In the genomic region with DNA sequence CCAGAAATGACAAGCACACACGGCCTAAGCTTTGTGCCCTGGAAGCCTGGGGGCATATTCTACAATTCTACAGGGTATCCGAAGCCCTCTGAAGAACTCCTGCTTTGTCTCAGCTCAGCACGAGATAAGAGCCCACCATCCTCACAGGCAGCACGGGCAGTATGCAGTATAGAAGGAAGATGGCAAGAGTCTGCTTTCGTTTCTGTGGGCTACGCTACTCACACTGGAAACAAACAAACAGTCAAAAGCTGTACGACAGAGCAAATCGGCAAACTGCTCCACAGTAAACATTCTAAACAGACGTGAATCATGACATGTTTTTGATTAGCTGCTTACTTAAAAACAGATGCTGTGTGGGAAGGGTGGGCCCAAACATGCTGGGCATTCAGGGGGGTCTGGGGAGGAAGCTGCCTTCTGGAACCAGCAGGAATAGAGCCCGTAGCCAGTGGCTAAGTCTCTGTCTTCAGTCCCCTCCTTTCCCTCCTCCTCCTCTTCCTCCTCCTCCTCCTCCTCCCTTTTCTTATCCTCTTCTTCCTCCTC, we compare ENCODE assay signal across 17 mouse cellular contexts.
A peak's percentile ranks its signal among the peaks of the same experiment; 100 is the strongest.
DNase-seq lines count a peak whose midpoint lies in the region; ATAC-seq and TF ChIP-seq lines count a peak whose summit lies in the region.
"Had no signal": no experiment of that assay in that cellular context is flagged by ENCODE, and none has a peak within 500 bp of the region (broad histone marks: within the 10 kb centered on the region; RNA-seq: fewer than 3 reads in every experiment).

No protein-coding gene starts in this region.

- DNase-seq in hindbrain, postnatal 0 days (ENCODE audit: low spot score): no peak
- DNase-seq in hindbrain, embryonic 14.5 days (ENCODE audit: low spot score): no peak
- DNase-seq in forelimb bud, embryonic 11.5 days (ENCODE audit: low read depth, low spot score): peak; percentile 55
- DNase-seq in thymus, adult 18-20 months: no peak
- DNase-seq in kidney, adult 8-10 months: no peak
- DNase-seq: adrenal gland, postnatal 25 days; cerebellum, adult 9-10 months; heart, adult 11 months; lung, adult 2 months had no signal

- no peak for TF ChIP-seq CTCF in hindbrain, postnatal 0 days (IDR thresholded peaks at IDR 0.05; ENCODE audit: low read depth)

- H3K4me1 ChIP-seq in hindbrain, postnatal 0 days (ENCODE audit: insufficient read depth, low read length): no peaks in the 10 kb centered on the region
- no peaks in the 10 kb centered on the region for H3K4me1 ChIP-seq in hindbrain, embryonic 14.5 days (replicated peaks; ENCODE audit: control insufficient read depth, insufficient read depth, low read length)
- no peaks in the 10 kb centered on the region for H3K4me1 ChIP-seq in embryonic facial prominence, embryonic 12.5 days
- peaks cover 9% of the 10 kb centered on the region; the same call in 1 of the 2 replicates for H3K4me1 ChIP-seq in neural tube, embryonic 15.5 days
- H3K4me1 ChIP-seq: heart, embryonic 15.5 days; midbrain, embryonic 12.5 days had no signal

- 0 out of 2 replicates have a peak, but pooled peaks have one; percentile 18 for ATAC-seq in hindbrain, postnatal 0 days
- no peak for ATAC-seq in hindbrain, embryonic 14.5 days (ENCODE audit: low FRiP score)
- no peak for ATAC-seq in embryonic facial prominence, embryonic 12.5 days (ENCODE audit: insufficient number of reproducible peaks, insufficient read depth, low FRiP score, low TSS enrichment)
- no peak; the same call in 1 of the 2 replicates for ATAC-seq in neural tube, embryonic 15.5 days (ENCODE audit: low FRiP score)
- ATAC-seq: intestine, postnatal 0 days had no signal

- H3K36me3 ChIP-seq in hindbrain, postnatal 0 days (ENCODE audit: insufficient read depth, low read length): no peaks in the 10 kb centered on the region
- no peaks in the 10 kb centered on the region for H3K36me3 ChIP-seq in hindbrain, embryonic 14.5 days (replicated peaks; ENCODE audit: control insufficient read depth, insufficient read depth)
- H3K36me3 ChIP-seq in embryonic facial prominence, embryonic 12.5 days: no peaks in the 10 kb centered on the region
- no peaks in the 10 kb centered on the region for H3K36me3 ChIP-seq in neural tube, embryonic 15.5 days
- H3K36me3 ChIP-seq: heart, embryonic 15.5 days; midbrain, embryonic 12.5 days had no signal

- 44% methylated on average over 10 of the region's 10 CpGs for WGBS in hindbrain, postnatal 0 days
- WGBS in hindbrain, embryonic 14.5 days: 60% methylated on average over 10 of the region's 10 CpGs
- WGBS in embryonic facial prominence, embryonic 12.5 days: 28% methylated on average over 10 of the region's 10 CpGs
- 50% methylated on average over 10 of the region's 10 CpGs for whole genome bisulfite sequencing in neural tube, embryonic 15.5 days

- H3K9ac ChIP-seq in hindbrain, postnatal 0 days (replicated peaks; ENCODE audit: low read length): no peak overlapping the region
- H3K9ac ChIP-seq in hindbrain, embryonic 14.5 days: no peak overlapping the region
- no peak overlapping the region for H3K9ac ChIP-seq in embryonic facial prominence, embryonic 12.5 days
- no peak overlapping the region for H3K9ac ChIP-seq in neural tube, embryonic 15.5 days (replicated peaks)
- H3K9ac ChIP-seq: heart, embryonic 15.5 days; midbrain, embryonic 12.5 days had no signal

- H3K27ac ChIP-seq in hindbrain, postnatal 0 days: no peak overlapping the region
- H3K27ac ChIP-seq in hindbrain, embryonic 14.5 days: no peak overlapping the region
- no peak overlapping the region for H3K27ac ChIP-seq in embryonic facial prominence, embryonic 12.5 days
- peak overlapping the region; percentile 54 for H3K27ac ChIP-seq in neural tube, embryonic 15.5 days (replicated peaks)
- H3K27ac ChIP-seq: heart, embryonic 15.5 days; kidney, postnatal 0 days; macrophage; midbrain, embryonic 12.5 days had no signal

- H3K4me3 ChIP-seq in hindbrain, postnatal 0 days (ENCODE audit: low read length): no peak overlapping the region
- no peak overlapping the region for H3K4me3 ChIP-seq in hindbrain, embryonic 14.5 days (replicated peaks; ENCODE audit: low read length)
- no peak overlapping the region for H3K4me3 ChIP-seq in embryonic facial prominence, embryonic 12.5 days
- no peak overlapping the region for H3K4me3 ChIP-seq in neural tube, embryonic 15.5 days (replicated peaks)
- H3K4me3 ChIP-seq: heart, embryonic 15.5 days; midbrain, embryonic 12.5 days had no signal

- no peaks in the 10 kb centered on the region for H3K9me3 ChIP-seq in hindbrain, postnatal 0 days (ENCODE audit: low read length)
- no peaks in the 10 kb centered on the region for H3K9me3 ChIP-seq in hindbrain, embryonic 14.5 days (ENCODE audit: control insufficient read depth, low read length)
- no peaks in the 10 kb centered on the region for H3K9me3 ChIP-seq in embryonic facial prominence, embryonic 12.5 days
- no peaks in the 10 kb centered on the region for H3K9me3 ChIP-seq in neural tube, embryonic 15.5 days (replicated peaks)
- H3K9me3 ChIP-seq: heart, embryonic 15.5 days; midbrain, embryonic 12.5 days had no signal

- no peak overlapping the region for H3K4me2 ChIP-seq in hindbrain, postnatal 0 days (ENCODE audit: low read depth, low read length)
- no peak overlapping the region for H3K4me2 ChIP-seq in hindbrain, embryonic 14.5 days (replicated peaks)
- peak overlapping the region; percentile 7; the same call in 1 of the 2 replicates for H3K4me2 ChIP-seq in embryonic facial prominence, embryonic 12.5 days (replicated peaks)
- no peak overlapping the region for H3K4me2 ChIP-seq in neural tube, embryonic 15.5 days
- H3K4me2 ChIP-seq: heart, embryonic 15.5 days; liver, embryonic 11.5 days; midbrain, embryonic 12.5 days had no signal

- H3K27me3 ChIP-seq in hindbrain, postnatal 0 days (ENCODE audit: insufficient read depth, low read length): no peaks in the 10 kb centered on the region
- no peaks in the 10 kb centered on the region for H3K27me3 ChIP-seq in hindbrain, embryonic 14.5 days (ENCODE audit: control insufficient read depth, insufficient read depth, low read length)
- H3K27me3 ChIP-seq in embryonic facial prominence, embryonic 12.5 days: no peaks in the 10 kb centered on the region
- H3K27me3 ChIP-seq in neural tube, embryonic 15.5 days (replicated peaks): no peaks in the 10 kb centered on the region
- H3K27me3 ChIP-seq: heart, embryonic 15.5 days; midbrain, embryonic 12.5 days had no signal
